Mouse (Mus musculus) limb, embryonic 14.5 days (tissue): ENCODE measurements around the gene Ttll8. TPM values are rescaled to one million over a fixed set of nuclear protein-coding genes. Genes with fewer than 3 reads are reported as not detected.
A peak's percentile ranks its signal among the peaks of the same experiment; 100 is the strongest.

Experiments
- ATAC-seq: fragments of 200-750 bp; cut with Nextera tagmentation; 2 replicates; pipeline ENCODE4 v1.8.0; 2017; ENCODE audit warnings: low read depth, moderate number of reproducible peaks, moderate TSS enrichment; ENCODE audit not compliant: low FRiP score
- DNase-seq: peaks from one replicate; pipeline ENCODE4 v3.0.0-alpha.2; 2015; ENCODE audit warnings: low spot score
- H3K27ac ChIP-seq: fragments of 300-500 bp; sonication (generic); replicated peaks from 2 replicates; pipeline ENCODE4 v1.5.1; 2014; ENCODE audit warnings: low read depth, mild to moderate bottlenecking, low read length, moderate library complexity, mixed read lengths
- H3K27me3 ChIP-seq: fragments of 300-500 bp; sonication (generic); 2 replicates; pipeline ENCODE4 v1.6.1; 2014; ENCODE audit warnings: low read length, mixed read lengths; ENCODE audit not compliant: control insufficient read depth, insufficient read depth
- H3K36me3 ChIP-seq: fragments of 300-500 bp; sonication (generic); 2 replicates; pipeline ENCODE4 v1.6.1; 2014; ENCODE audit warnings: mild to moderate bottlenecking, low read length, moderate library complexity, mixed read lengths; ENCODE audit not compliant: control insufficient read depth, insufficient read depth
- H3K4me1 ChIP-seq: fragments of 300-500 bp; sonication (generic); 2 replicates; pipeline ENCODE4 v1.6.1; 2014; ENCODE audit warnings: antibody characterized with exemption, low read length, mixed read lengths; ENCODE audit not compliant: control insufficient read depth, insufficient read depth
- H3K4me2 ChIP-seq: fragments of 300-500 bp; sonication (generic); replicated peaks from 2 replicates; pipeline ENCODE4 v1.6.1; 2014; ENCODE audit warnings: low read depth, mild to moderate bottlenecking, low read length, moderate library complexity; ENCODE audit not compliant: severe bottlenecking
- H3K4me3 ChIP-seq: fragments of 300-500 bp; sonication (generic); replicated peaks from 2 replicates; pipeline ENCODE4 v1.5.1; 2014; ENCODE audit warnings: low read length
- H3K9ac ChIP-seq: fragments of 300-500 bp; sonication (generic); 2 replicates; pipeline ENCODE4 v1.6.1; 2014; ENCODE audit warnings: mild to moderate bottlenecking, low read depth, low read length, moderate library complexity; ENCODE audit not compliant: severe bottlenecking
- H3K9me3 ChIP-seq: fragments of 300-500 bp; sonication (generic); 2 replicates; pipeline ENCODE4 v1.6.1; 2016; ENCODE audit warnings: low read length; ENCODE audit not compliant: control insufficient read depth
- POLR2A ChIP-seq: fragments of 200-500 bp; IDR thresholded peaks from 2 replicates; pipeline ENCODE4 v1.8.0; 2012; ENCODE audit warnings: inconsistent platforms, mild to moderate bottlenecking, moderate library complexity, borderline replicate concordance; ENCODE audit not compliant: insufficient read depth, insufficient read length; ENCODE audit errors: extremely low read depth
- WGBS: fragments of 180-500 bp; shearing (Covaris S2); extraction: QIAGEN DNeasy Blood & Tissue Kit; methylation state at CpG from one replicate; pipeline ENCODE4 v1.1.7; 2014; 5-methylcytosine and 5-hydroxymethylcytosine counted together
- polyA plus RNA-seq, 2 experiments: library from polyadenylated mRNA; depleted of rRNA in 1 of 2; stranded (reverse) in 1 of 2; unstranded in 1 of 2; fragments of >200 nt; fragmentation: Nextera tagmentation in 1 of 2; extraction: Ambion mirVana in 1 of 2; gene quantifications; 2 replicates each; pipeline versions ENCODE4 v1.2.1 to v1.2.3; 2012 to 2014

Gene Ttll8
- polyA plus RNA-seq, 2 experiments = 0.08 TPM; not detected in 1

DNA sequence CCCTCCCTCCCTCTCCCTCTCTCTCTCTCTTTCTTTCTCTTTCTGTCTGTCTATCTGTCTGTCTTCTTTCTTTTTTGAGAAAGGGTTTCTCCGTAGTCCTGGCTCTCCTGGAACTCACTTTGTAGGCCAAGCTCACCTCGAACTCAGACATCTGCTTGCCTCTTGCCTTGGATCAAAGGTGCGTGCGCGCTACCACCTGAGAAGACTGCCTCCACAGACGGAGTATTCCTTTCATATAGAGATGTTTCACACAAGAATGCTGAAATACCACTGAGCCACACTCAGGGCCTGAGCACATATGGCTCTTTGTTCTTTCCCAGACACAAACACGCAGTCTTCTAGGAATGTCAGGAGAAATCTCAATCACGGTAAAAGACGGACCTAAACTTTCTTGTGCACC is 70.9 kb downstream of the Ttll8 start:
- Histone ChIP-seq H3K4me2 (no peak overlapping the region), H3K27me3 (no peaks in the 10 kb centered on the region), H3K4me3 (no peak overlapping the region), H3K27ac (no peak overlapping the region), H3K9me3 (no peaks in the 10 kb centered on the region), H3K9ac (no peak overlapping the region), H3K4me1 (no peaks in the 10 kb centered on the region), H3K36me3 (no peaks in the 10 kb centered on the region)
- DNase-seq (no peak), ATAC-seq (no peak)
- 78% methylated on average over 9 of the region's 9 CpGs for WGBS
- no peak for TF ChIP-seq POLR2A

DNA sequence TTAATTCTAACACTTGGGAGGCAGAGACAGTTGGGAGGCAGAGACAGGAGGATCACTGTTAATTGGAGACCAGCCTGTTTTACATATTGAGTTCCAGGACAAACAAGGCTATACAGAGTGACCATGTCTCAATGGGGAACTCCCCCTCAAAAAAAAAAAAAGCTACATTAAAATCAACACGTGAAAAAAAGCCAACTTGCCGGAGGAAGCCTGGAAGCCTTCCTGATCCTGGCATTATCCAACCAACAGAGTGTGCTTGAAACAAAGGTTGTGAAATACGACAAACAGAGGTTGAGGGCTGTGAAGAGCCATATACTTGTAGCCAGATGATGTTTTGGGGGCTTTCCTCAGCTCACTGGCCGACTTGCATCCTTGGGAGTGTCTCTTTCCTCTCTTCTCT is 71.4 kb downstream of the Ttll8 start:
- 59% methylated on average over 4 of the region's 4 CpGs for WGBS
- Histone ChIP-seq H3K4me1 (no peaks in the 10 kb centered on the region), H3K36me3 (no peaks in the 10 kb centered on the region), H3K9me3 (no peaks in the 10 kb centered on the region), H3K27ac (no peak overlapping the region), H3K27me3 (no peaks in the 10 kb centered on the region), H3K4me3 (no peak overlapping the region), H3K9ac (no peak overlapping the region), H3K4me2 (no peak overlapping the region)
- TF ChIP-seq POLR2A = no peak
- no peak for DNase-seq
- ATAC-seq = no peak

DNA sequence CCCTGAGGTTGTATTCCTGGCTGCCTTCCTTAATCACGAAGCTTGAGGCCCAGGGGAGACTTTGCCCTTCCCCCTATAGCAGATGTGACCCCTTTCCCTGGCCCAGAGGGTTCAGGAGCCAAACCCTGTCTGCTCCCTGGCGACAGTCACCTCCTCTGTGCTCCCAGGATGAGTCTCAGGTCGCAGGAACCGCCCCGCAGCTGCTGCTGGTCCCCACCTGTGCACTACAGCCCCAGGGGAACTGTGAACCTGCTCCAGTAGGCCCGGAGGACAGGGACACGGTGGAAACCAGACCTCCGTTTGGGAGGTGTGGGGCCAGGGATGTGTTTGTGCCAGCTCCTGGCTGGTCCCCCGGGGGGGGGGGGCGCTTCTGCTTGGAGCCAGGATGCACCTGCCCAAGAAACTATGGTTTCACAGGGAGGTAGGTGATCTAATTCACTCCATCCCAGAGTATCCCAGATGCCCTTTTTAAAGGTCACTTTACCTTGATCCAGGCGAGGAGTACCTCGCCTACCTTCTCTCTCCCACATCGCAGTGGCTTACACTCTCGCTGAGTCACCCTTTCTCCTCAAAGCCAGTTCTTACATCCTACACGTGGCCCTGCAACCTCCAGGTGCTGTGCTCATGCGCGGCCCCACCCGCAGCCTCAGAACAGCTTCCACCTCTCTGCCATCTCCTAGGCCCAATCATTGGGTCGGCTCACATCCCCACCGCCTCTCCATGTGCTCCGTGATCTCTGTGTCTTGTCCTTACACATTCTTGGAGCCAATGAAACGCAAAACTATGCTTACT is 72.8 kb downstream of the Ttll8 start:
- TF ChIP-seq POLR2A = no peak
- 53% methylated on average over 21 of the region's 22 CpGs for WGBS
- Histone ChIP-seq H3K4me1 (no peaks in the 10 kb centered on the region), H3K9me3 (no peaks in the 10 kb centered on the region), H3K27me3 (no peaks in the 10 kb centered on the region), H3K9ac (no peak overlapping the region), H3K4me3 (no peak overlapping the region), H3K27ac (no peak overlapping the region), H3K4me2 (no peak overlapping the region), H3K36me3 (no peaks in the 10 kb centered on the region)
- DNase-seq (no peak), ATAC-seq (no peak)

DNA sequence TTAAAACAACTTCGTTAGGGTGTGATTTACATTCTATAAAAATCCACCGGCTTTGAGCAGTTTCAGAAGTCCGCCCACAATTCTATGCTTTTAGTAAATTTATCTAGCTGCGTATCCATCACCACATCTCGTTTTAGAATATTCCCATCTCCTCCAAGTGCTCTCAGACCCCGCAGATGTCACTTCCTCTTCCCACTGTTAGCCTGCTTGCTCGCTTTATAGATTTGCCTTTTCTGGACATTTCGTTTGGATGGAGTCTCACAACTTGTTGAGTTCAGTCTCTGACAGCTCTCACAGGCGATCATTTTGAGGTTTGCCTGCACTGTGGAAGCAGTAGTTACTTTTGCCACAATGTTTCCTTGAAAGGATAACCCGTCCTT is 77.2 kb downstream of the Ttll8 start:
- no peaks in the 10 kb centered on the region for H3K9me3 ChIP-seq
- ATAC-seq (no peak), DNase-seq (no peak)
- no peaks in the 10 kb centered on the region for H3K27me3 ChIP-seq
- H3K27ac ChIP-seq = no peak overlapping the region
- 78% methylated on average over 10 of the region's 10 CpGs for WGBS
- H3K4me3 ChIP-seq = no peak overlapping the region
- H3K4me1 ChIP-seq = peaks cover 4% of the 10 kb centered on the region; the same call in 1 of the 2 replicates
- no peaks in the 10 kb centered on the region for H3K36me3 ChIP-seq
- no peak overlapping the region for H3K9ac ChIP-seq
- no peak for TF ChIP-seq POLR2A
- no peak overlapping the region for H3K4me2 ChIP-seq

DNA sequence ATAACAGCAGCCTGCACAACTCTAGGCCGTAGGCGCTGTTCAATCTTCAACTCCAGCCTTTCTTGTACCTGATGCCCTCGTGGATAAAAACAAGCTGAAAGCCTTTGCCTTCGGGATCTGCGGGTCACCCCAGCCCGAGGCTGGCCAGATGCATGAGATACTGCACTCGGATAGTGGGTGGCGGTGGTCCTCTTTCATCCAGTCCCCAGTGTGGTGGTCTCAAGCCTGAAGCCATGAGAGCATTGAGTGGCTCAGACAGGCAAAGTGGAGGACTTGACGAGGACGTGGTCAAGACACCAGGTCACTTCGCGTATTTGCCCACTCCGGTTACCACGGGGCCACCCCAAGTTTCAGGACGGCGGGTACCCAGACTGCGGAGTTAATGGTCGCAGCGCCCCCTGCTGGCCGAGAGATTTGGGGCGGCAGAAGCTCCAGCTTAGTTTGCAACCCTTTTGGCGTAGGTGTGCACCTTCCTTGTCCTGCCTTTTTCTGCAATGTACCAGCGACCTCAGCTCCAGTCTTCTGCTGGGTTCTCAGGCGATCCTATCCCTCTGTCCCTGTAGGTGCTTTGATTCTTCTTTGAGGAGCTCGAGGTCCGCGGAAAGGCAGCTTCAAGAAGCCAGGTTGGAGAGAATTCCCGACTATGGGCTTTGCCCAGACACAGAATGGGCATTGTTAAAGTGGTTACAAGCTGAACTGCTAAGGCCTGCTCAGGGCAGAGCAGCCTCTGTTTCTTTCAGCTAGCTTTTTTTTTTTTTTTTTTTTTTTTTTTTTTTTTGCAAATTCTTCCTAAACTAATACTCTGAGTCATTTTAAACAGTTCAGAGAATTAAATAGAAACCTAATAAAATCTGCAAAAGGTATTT is 77.8 kb downstream of the Ttll8 start:
- H3K9ac ChIP-seq = no peak overlapping the region
- H3K4me3 ChIP-seq = no peak overlapping the region
- H3K4me1 ChIP-seq = peaks cover 4% of the 10 kb centered on the region; the same call in 1 of the 2 replicates
- no peak overlapping the region for H3K27ac ChIP-seq
- H3K36me3 ChIP-seq = no peaks in the 10 kb centered on the region
- H3K9me3 ChIP-seq = no peaks in the 10 kb centered on the region
- ATAC-seq = peak; percentile 68
- H3K4me2 ChIP-seq = peak overlapping the region; percentile 30
- no peaks in the 10 kb centered on the region for H3K27me3 ChIP-seq
- 12% methylated on average over 28 of the region's 28 CpGs for WGBS
- peak; percentile 76 for DNase-seq
- TF ChIP-seq POLR2A = no peak
